Mouse (Mus musculus) stomach, postnatal 0 days (tissue): ENCODE data around the gene 7530416G11Rik. TPM values are rescaled to one million over a fixed set of nuclear protein-coding genes. Genes with fewer than 3 reads are reported as not detected.
A peak's percentile ranks its signal among the peaks of the same experiment; 100 is the strongest.

Source experiments
- ATAC-seq: fragments of 200-750 bp; cut with Nextera tagmentation; 2 replicates; pipeline ENCODE4 v1.8.0; 2017; ENCODE audit not compliant: low FRiP score, low TSS enrichment
- DNase-seq: peaks from one replicate; pipeline ENCODE4 v3.0.0-alpha.2; 2016; ENCODE audit warnings: low spot score
- H3K27ac ChIP-seq: fragments of 300-500 bp; sonication (generic); replicated peaks from 2 replicates; pipeline ENCODE4 v1.5.1; 2014; ENCODE audit warnings: mild to moderate bottlenecking, control low read depth
- H3K27me3 ChIP-seq: fragments of 300-500 bp; sonication (generic); 2 replicates; pipeline ENCODE4 v1.6.1; 2014; ENCODE audit warnings: low read length; ENCODE audit not compliant: control insufficient read depth, insufficient read depth
- H3K36me3 ChIP-seq: fragments of 300-500 bp; sonication (generic); 2 replicates; pipeline ENCODE4 v1.6.1; 2014; ENCODE audit warnings: low read length, mixed read lengths; ENCODE audit not compliant: control insufficient read depth, insufficient read depth
- H3K4me1 ChIP-seq: fragments of 300-500 bp; sonication (generic); replicated peaks from 2 replicates; pipeline ENCODE4 v1.6.1; 2014; ENCODE audit warnings: antibody characterized with exemption; ENCODE audit not compliant: control insufficient read depth, insufficient read depth
- H3K4me2 ChIP-seq: fragments of 300-500 bp; sonication (generic); replicated peaks from 2 replicates; pipeline ENCODE4 v1.6.1; 2014; ENCODE audit warnings: low read depth, mild to moderate bottlenecking, control low read depth, moderate library complexity
- H3K4me3 ChIP-seq: fragments of 300-500 bp; sonication (generic); 2 replicates; pipeline ENCODE4 v1.5.1; 2014; ENCODE audit warnings: low read depth, low read length, control low read depth
- H3K9ac ChIP-seq: fragments of 300-500 bp; sonication (generic); 2 replicates; pipeline ENCODE4 v1.6.1; 2014; ENCODE audit warnings: mild to moderate bottlenecking, low read length, control low read depth, mixed read lengths
- H3K9me3 ChIP-seq: fragments of 300-500 bp; sonication (generic); 2 replicates; pipeline ENCODE4 v1.6.1; 2016; ENCODE audit warnings: low read length; ENCODE audit not compliant: control insufficient read depth
- CTCF ChIP-seq: IDR thresholded peaks from 2 replicates; pipeline ENCODE4 v1.5.1; 2016; ENCODE audit warnings: antibody characterized with exemption, low read depth, mild to moderate bottlenecking, moderate library complexity
- EP300 ChIP-seq: optimal IDR thresholded peaks from 2 replicates; pipeline ENCODE3; 2016; ENCODE audit warnings: antibody characterized with exemption
- WGBS: fragments of 180-500 bp; shearing (Covaris S2); extraction: QIAGEN DNeasy Blood & Tissue Kit; methylation state at CpG from one replicate; pipeline ENCODE4 v1.1.7; 2014; 5-methylcytosine and 5-hydroxymethylcytosine counted together
- polyA plus RNA-seq: library from polyadenylated mRNA; unstranded; fragments of >200 nt; fragmentation: Nextera tagmentation; extraction: Ambion mirVana; gene quantifications from 2 replicates; pipeline ENCODE4 v1.2.1, GENCODE M21; 2015

7530416G11Rik gene
- not detected in 2 replicates for polyA plus RNA-seq

DNA sequence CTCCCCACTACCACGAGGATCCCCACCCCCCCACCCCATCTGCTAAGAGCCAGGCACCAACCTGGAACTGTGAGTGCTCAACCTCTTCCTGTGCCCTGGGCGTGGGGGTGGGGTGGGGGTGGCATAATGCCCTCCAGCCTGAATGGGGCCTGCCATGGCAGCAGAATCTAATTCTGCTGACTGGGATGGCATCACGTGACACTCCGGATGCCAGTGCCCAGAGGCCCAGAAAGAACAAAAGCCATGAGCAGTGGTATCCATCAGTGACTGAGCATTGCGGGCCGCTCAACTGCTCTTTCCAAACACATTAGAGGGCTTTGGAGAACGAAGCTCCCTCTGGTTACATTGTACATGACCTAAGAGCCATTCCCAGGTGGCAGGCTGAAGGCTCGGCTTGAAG, at the start of gene 7530416G11Rik:
Gene 7530416G11Rik (minus strand): TSS at position 101 of the 400 bp plus-strand sequence.
- no peak for TF ChIP-seq CTCF
- no peak for TF ChIP-seq EP300
- Histone ChIP-seq H3K9ac (no peak within 1 kb of the TSS), H3K9me3 (no peaks in the 10 kb centered on the region), H3K4me1 (no peaks in the 10 kb centered on the region), H3K27ac (no peak within 1 kb of the TSS), H3K27me3 (no peaks in the 10 kb centered on the region), H3K4me3 (no peak within 1 kb of the TSS), H3K4me2 (no peak within 1 kb of the TSS), H3K36me3 (no peaks in the 10 kb centered on the region)
- DNase-seq (no peak), ATAC-seq (no peak)
- 80% methylated on average over 8 of the region's 8 CpGs for WGBS

- Histone ChIP-seq H3K9me3 (no peaks in the 10 kb centered on the region), H3K4me1 (no peaks in the 10 kb centered on the region), H3K4me2 (no peak overlapping the region), H3K4me3 (no peak overlapping the region), H3K36me3 (no peaks in the 10 kb centered on the region), H3K27me3 (no peaks in the 10 kb centered on the region), H3K27ac (no peak overlapping the region), H3K9ac (no peak overlapping the region)
- TF ChIP-seq EP300 (no peak), CTCF (no peak)
- 64% methylated on average over 4 of the region's 4 CpGs for WGBS
- ATAC-seq (no peak), DNase-seq (no peak)
Measured at GRCm38 (mm10) chr15:85546500-85546899, 43.5 kb upstream of the 7530416G11Rik start.

DNA sequence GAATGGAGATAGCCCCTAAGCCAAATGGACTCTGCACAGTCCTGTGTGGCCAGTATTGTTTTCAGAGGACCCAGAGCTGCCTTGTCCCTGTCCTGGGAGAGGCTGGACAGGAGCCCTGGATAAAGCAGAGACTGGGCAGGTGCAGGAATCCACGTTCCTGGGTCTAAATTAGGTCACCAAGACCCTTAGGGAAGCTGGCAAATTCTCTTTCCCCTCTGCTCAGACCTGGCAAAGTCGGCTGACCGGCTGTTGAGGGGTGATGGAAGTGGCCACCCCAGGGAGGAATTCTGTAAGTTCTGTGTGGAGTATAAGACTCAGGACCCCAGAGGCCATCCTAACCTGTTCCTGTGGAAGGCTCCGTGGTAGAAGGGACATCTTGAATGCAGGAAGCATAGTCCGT, 42.3 kb upstream of the 7530416G11Rik start:
- TF ChIP-seq EP300 = no peak
- TF ChIP-seq CTCF = no peak
- Histone ChIP-seq H3K4me1 (no peaks in the 10 kb centered on the region), H3K27me3 (no peaks in the 10 kb centered on the region), H3K9ac (no peak overlapping the region), H3K4me3 (no peak overlapping the region), H3K27ac (no peak overlapping the region), H3K4me2 (no peak overlapping the region), H3K36me3 (no peaks in the 10 kb centered on the region), H3K9me3 (no peaks in the 10 kb centered on the region)
- ATAC-seq = no peak
- 80% methylated on average over 5 of the region's 5 CpGs for WGBS
- no peak for DNase-seq

DNA sequence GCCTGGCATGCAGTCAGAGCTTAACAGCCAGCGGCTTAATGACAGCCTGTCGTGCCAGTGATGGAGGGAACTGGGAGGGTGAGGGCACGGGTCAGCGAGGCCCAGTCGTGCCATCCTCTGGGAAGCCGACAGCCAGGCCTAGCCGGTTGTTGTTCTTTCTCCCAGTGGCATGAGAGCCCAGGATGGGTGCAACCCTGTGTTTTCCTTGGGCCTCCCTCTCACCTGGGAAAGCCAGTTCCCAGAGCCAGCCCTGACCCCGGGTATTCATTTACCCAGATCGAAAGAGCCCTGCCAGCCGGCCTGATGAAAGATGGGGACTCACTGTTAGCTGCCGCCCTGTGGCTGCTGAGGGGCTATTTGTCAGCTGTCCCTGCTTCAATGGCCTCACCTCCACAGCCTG, 35.1 kb upstream of the 7530416G11Rik start:
- H3K4me2 ChIP-seq = no peak overlapping the region
- no peaks in the 10 kb centered on the region for H3K27me3 ChIP-seq
- H3K9ac ChIP-seq = no peak overlapping the region
- ATAC-seq (0 out of 2 replicates have a peak, but pooled peaks have one; percentile 3), DNase-seq (no peak)
- no peak overlapping the region for H3K27ac ChIP-seq
- WGBS = 43% methylated on average over 11 of the region's 11 CpGs
- no peaks in the 10 kb centered on the region for H3K4me1 ChIP-seq
- no peaks in the 10 kb centered on the region for H3K9me3 ChIP-seq
- TF ChIP-seq EP300 (no peak), CTCF (no peak)
- no peaks in the 10 kb centered on the region for H3K36me3 ChIP-seq
- H3K4me3 ChIP-seq = no peak overlapping the region

DNA sequence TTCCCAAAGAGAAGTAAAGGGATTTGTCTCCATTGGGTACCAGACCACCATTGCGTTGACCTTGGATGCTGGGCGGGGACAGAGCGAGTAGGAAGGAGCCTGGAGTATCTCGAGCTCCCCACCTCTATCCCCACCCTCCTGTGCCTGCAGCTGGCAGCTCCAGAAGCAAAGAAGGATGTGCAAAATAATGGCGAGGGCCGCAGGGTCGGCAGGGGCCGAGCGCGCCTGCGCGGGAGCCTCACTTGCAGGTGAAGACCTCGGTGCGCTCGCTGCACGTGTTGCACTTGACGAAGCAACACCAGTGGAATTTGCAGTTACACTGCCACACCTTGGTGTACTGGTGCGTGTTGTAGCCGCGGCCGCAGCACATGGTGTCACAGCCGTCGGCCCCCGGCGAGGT, 34.1 kb upstream of the 7530416G11Rik start:
- Histone ChIP-seq H3K4me2 (no peak overlapping the region), H3K36me3 (no peaks in the 10 kb centered on the region), H3K4me3 (no peak overlapping the region), H3K9me3 (no peaks in the 10 kb centered on the region), H3K27ac (no peak overlapping the region), H3K9ac (no peak overlapping the region), H3K27me3 (no peaks in the 10 kb centered on the region), H3K4me1 (no peaks in the 10 kb centered on the region)
- no peak for ATAC-seq
- no peak for DNase-seq
- WGBS = 78% methylated on average over 25 of the region's 25 CpGs
- TF ChIP-seq CTCF (no peak), EP300 (no peak)

DNA sequence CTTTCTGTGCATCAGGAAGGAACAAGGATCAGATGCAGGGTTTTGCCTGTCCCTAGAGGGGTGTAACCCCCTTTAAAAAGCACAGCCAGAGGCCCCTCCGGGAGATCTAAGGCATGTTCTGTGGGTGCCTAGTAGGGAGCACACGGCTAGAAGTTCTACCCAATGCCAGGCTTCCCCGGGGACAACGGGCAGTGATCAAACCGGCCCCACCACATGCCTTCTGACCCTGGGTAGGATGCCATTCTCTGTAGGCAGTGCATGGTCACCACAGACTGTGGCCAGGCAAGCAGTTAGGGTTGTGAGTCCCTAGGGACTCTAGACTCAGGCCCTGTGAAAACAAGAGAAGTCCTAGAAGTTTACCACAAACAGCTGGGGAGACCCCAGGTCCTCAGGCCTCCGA, 31.6 kb upstream of the 7530416G11Rik start:
- Histone ChIP-seq H3K9me3 (no peaks in the 10 kb centered on the region), H3K27ac (no peak overlapping the region)
- WGBS = 86% methylated on average over 6 of the region's 6 CpGs

More for the DNA sequence above, 31.6 kb upstream of the 7530416G11Rik start:
- H3K9ac ChIP-seq = no peak overlapping the region
- DNase-seq (no peak), ATAC-seq (no peak)
- no peak overlapping the region for H3K4me2 ChIP-seq
- TF ChIP-seq CTCF (no peak), EP300 (no peak)
- H3K4me1 ChIP-seq = no peaks in the 10 kb centered on the region
- no peak overlapping the region for H3K4me3 ChIP-seq
- no peaks in the 10 kb centered on the region for H3K27me3 ChIP-seq
- H3K36me3 ChIP-seq = no peaks in the 10 kb centered on the region
